Mouse (Mus musculus) heart, embryonic 10.5 days (tissue): ENCODE results near the gene Ccdc146. TPM values are rescaled to one million over a fixed set of nuclear protein-coding genes. Genes with fewer than 3 reads are reported as not detected.
A peak's percentile ranks its signal among the peaks of the same experiment; 100 is the strongest.

Experiments
- DNase-seq: peaks from one replicate; pipeline ENCODE4 v3.0.0-alpha.2; 2017; ENCODE audit warnings: low spot score
- H3K27ac ChIP-seq: fragments of 300-500 bp; sonication (generic); 2 replicates; pipeline ENCODE4 v1.5.1; 2016; ENCODE audit warnings: mild to moderate bottlenecking
- H3K27me3 ChIP-seq: fragments of 300-500 bp; sonication (generic); 2 replicates; pipeline ENCODE4 v1.6.1; 2016; ENCODE audit warnings: mild to moderate bottlenecking; ENCODE audit not compliant: poor library complexity, insufficient read depth, severe bottlenecking
- H3K36me3 ChIP-seq: fragments of 300-500 bp; sonication (generic); 2 replicates; pipeline ENCODE4 v1.6.1; 2016; ENCODE audit warnings: mild to moderate bottlenecking, moderate library complexity
- H3K4me1 ChIP-seq: fragments of 300-500 bp; sonication (generic); 2 replicates; pipeline ENCODE4 v1.6.1; 2016; ENCODE audit warnings: mild to moderate bottlenecking
- H3K4me3 ChIP-seq: fragments of 300-500 bp; sonication (generic); 2 replicates; pipeline ENCODE4 v1.5.1; 2016; ENCODE audit warnings: mild to moderate bottlenecking, moderate library complexity
- H3K9me3 ChIP-seq: fragments of 300-500 bp; sonication (generic); 2 replicates; pipeline ENCODE4 v1.6.1; 2016; ENCODE audit warnings: mild to moderate bottlenecking, moderate library complexity
- WGBS: fragments of 180-500 bp; shearing (Covaris S2); methylation state at CpG from one replicate; pipeline ENCODE4 v1.1.7; 2016; 5-methylcytosine and 5-hydroxymethylcytosine counted together
- polyA plus RNA-seq: library from polyadenylated mRNA; unstranded; fragments of >200 nt; fragmentation: Nextera tagmentation; extraction: Ambion mirVana; gene quantifications from 2 replicates; pipeline ENCODE4 v1.2.1, GENCODE M21; 2016

Gene Ccdc146
- 1.3 and 2.2 TPM in 2 replicates for polyA plus RNA-seq

GRCm38 (mm10) chr5:21424614-21425602 lies at the start of gene Ccdc146, which contains the start of gene Fam185a:
Ccdc146 (minus strand) TSS chr5:21424677.
Fam185a (plus strand) TSS chr5:21424958.
- H3K4me1 ChIP-seq: peaks cover 19% of the 10 kb centered on the region
- peak within 1 kb of the TSS; percentile 92 for H3K4me3 ChIP-seq
- H3K27me3 ChIP-seq: no peaks in the 10 kb centered on the region
- peak; percentile 97 for DNase-seq
- under 1% methylated on average over 68 of the region's 68 CpGs for WGBS
- H3K9me3 ChIP-seq: no peaks in the 10 kb centered on the region
- no peaks in the 10 kb centered on the region for H3K36me3 ChIP-seq
- H3K27ac ChIP-seq: peak within 1 kb of the TSS; percentile 89

GRCm38 (mm10) chr5:21468100-21468499 lies 43.6 kb upstream of the Ccdc146 start:
- Histone ChIP-seq H3K4me3 (no peak overlapping the region), H3K27me3 (no peaks in the 10 kb centered on the region)
- 93% methylated on average over 12 of the region's 12 CpGs for WGBS

GRCm38 (mm10) chr5:21467387-21467786 lies 42.9 kb upstream of the Ccdc146 start:
- Histone ChIP-seq H3K4me1 (no peaks in the 10 kb centered on the region), H3K27me3 (no peaks in the 10 kb centered on the region), H3K4me3 (no peak overlapping the region), H3K27ac (no peak overlapping the region), H3K36me3 (no peaks in the 10 kb centered on the region), H3K9me3 (no peaks in the 10 kb centered on the region)
- DNase-seq: no peak
- 76% methylated on average over 7 of the region's 7 CpGs for WGBS

More at GRCm38 (mm10) chr5:21468100-21468499, 43.6 kb upstream of the Ccdc146 start:
- no peaks in the 10 kb centered on the region for H3K9me3 ChIP-seq
- H3K36me3 ChIP-seq: no peaks in the 10 kb centered on the region
- no peak for DNase-seq
- H3K27ac ChIP-seq: no peak overlapping the region
- no peaks in the 10 kb centered on the region for H3K4me1 ChIP-seq

GRCm38 (mm10) chr5:21440833-21441530 lies 16.5 kb upstream of the Ccdc146 start:
- Histone ChIP-seq H3K4me1 (peaks cover 13% of the 10 kb centered on the region), H3K4me3 (no peak overlapping the region), H3K27me3 (no peaks in the 10 kb centered on the region), H3K36me3 (peaks cover 7% of the 10 kb centered on the region; the same call in 1 of the 2 replicates), H3K9me3 (no peaks in the 10 kb centered on the region), H3K27ac (no peak overlapping the region)
- WGBS: 65% methylated on average over 8 of the region's 8 CpGs
- DNase-seq: no peak

- Histone ChIP-seq H3K4me3 (no peak overlapping the region), H3K4me1 (peaks cover 13% of the 10 kb centered on the region), H3K36me3 (peaks cover 10% of the 10 kb centered on the region; the same call in 1 of the 2 replicates), H3K9me3 (no peaks in the 10 kb centered on the region), H3K27me3 (no peaks in the 10 kb centered on the region), H3K27ac (no peak overlapping the region)
- WGBS: 89% methylated on average over 7 of the region's 7 CpGs
- no peak for DNase-seq
Measured at GRCm38 (mm10) chr5:21439446-21440110, 15.1 kb upstream of the Ccdc146 start.

GRCm38 (mm10) chr5:21438428-21438827 lies 14.0 kb upstream of the Ccdc146 start:
- Histone ChIP-seq H3K27ac (no peak overlapping the region), H3K4me1 (peaks cover 13% of the 10 kb centered on the region), H3K27me3 (no peaks in the 10 kb centered on the region), H3K4me3 (no peak overlapping the region), H3K36me3 (peaks cover 10% of the 10 kb centered on the region; the same call in 1 of the 2 replicates), H3K9me3 (no peaks in the 10 kb centered on the region)
- no peak for DNase-seq
- 91% methylated on average over 9 of the region's 9 CpGs for WGBS

GRCm38 (mm10) chr5:21436471-21436975 lies 12.0 kb upstream of the Ccdc146 start:
- Histone ChIP-seq H3K4me3 (no peak overlapping the region), H3K36me3 (0 out of 2 replicates have a peak, but pooled peaks cover 3% of the 10 kb centered on the region), H3K4me1 (peaks cover 9% of the 10 kb centered on the region), H3K27me3 (no peaks in the 10 kb centered on the region), H3K27ac (no peak overlapping the region), H3K9me3 (no peaks in the 10 kb centered on the region)
- DNase-seq: no peak
- 72% methylated on average over 8 of the region's 8 CpGs for WGBS

- WGBS: 85% methylated on average over 11 of the region's 11 CpGs
- no peaks in the 10 kb centered on the region for H3K9me3 ChIP-seq
- H3K36me3 ChIP-seq: 0 out of 2 replicates have a peak, but pooled peaks cover 3% of the 10 kb centered on the region
- no peak overlapping the region for H3K27ac ChIP-seq
- H3K4me1 ChIP-seq: no peaks in the 10 kb centered on the region
- no peak overlapping the region for H3K4me3 ChIP-seq
- no peaks in the 10 kb centered on the region for H3K27me3 ChIP-seq
- DNase-seq: no peak
Measured at GRCm38 (mm10) chr5:21434148-21434929, 9.9 kb upstream of the Ccdc146 start.

- no peak overlapping the region for H3K4me3 ChIP-seq
- no peak for DNase-seq
Measured at GRCm38 (mm10) chr5:21426666-21427065, 2.2 kb upstream of the Ccdc146 start.

GRCm38 (mm10) chr5:21420609-21421008 lies 3.9 kb downstream of the Ccdc146 start:
- no peak for DNase-seq
- WGBS: 30% methylated on average over 1 of the region's 1 CpGs
- H3K27ac ChIP-seq: no peak overlapping the region

More at GRCm38 (mm10) chr5:21426666-21427065, 2.2 kb upstream of the Ccdc146 start:
- H3K27ac ChIP-seq: no peak overlapping the region
- WGBS: 92% methylated on average over 6 of the region's 6 CpGs
- H3K36me3 ChIP-seq: no peaks in the 10 kb centered on the region
- peaks cover 19% of the 10 kb centered on the region for H3K4me1 ChIP-seq
- no peaks in the 10 kb centered on the region for H3K27me3 ChIP-seq
- no peaks in the 10 kb centered on the region for H3K9me3 ChIP-seq

GRCm38 (mm10) chr5:21418613-21419012 lies 5.9 kb downstream of the Ccdc146 start:
- H3K36me3 ChIP-seq: no peaks in the 10 kb centered on the region
- DNase-seq: no peak
- no peak overlapping the region for H3K27ac ChIP-seq
- WGBS: 68% methylated on average over 4 of the region's 4 CpGs
- no peaks in the 10 kb centered on the region for H3K27me3 ChIP-seq
- no peaks in the 10 kb centered on the region for H3K9me3 ChIP-seq
- no peaks in the 10 kb centered on the region for H3K4me1 ChIP-seq
- no peak overlapping the region for H3K4me3 ChIP-seq

More at GRCm38 (mm10) chr5:21420609-21421008, 3.9 kb downstream of the Ccdc146 start:
- no peaks in the 10 kb centered on the region for H3K27me3 ChIP-seq
- no peaks in the 10 kb centered on the region for H3K9me3 ChIP-seq
- H3K36me3 ChIP-seq: no peaks in the 10 kb centered on the region
- H3K4me1 ChIP-seq: peaks cover 6% of the 10 kb centered on the region
- H3K4me3 ChIP-seq: no peak overlapping the region
